Mouse (Mus musculus) mouse embryonic stem cell (cell line): Measurements from ENCODE around the gene Gm20916.
"Not testable (repeated sequence)": the region's sequence is repeated elsewhere in the genome, so short reads cannot be mapped to it uniquely, and the experiment has no call there.

Experiments
- in situ Hi-C, 2 experiments: fragments of 300-500 bp; cut with MboI; formaldehyde crosslinking; loops; 1 replicate in 1 of 2; 3 replicates in 1 of 2; pipeline ENCODE4 v1.14.3; 2019 to 2020; ENCODE audit warnings: low sequenced_read_pairs in 2 of 2, low pct_unique_long_range_greater_than_20kb in 1 of 2, mixed read lengths in 1 of 2; ENCODE audit not compliant: unreplicated experiment in 1 of 2

Gene Gm20916

GRCm38 (mm10) chrY:79319265-79319664 is at the start of gene Gm20916:
Gene Gm20916 (plus strand): TSS chrY:79319565.
- in situ Hi-C loops: not testable (repeated sequence)
